Mouse (Mus musculus) activated CD4-positive, CD25-positive, alpha-beta regulatory T cell, adult 9 weeks (primary cell): ENCODE results near the gene Galnt18. TPM values are rescaled to one million over a fixed set of nuclear protein-coding genes. Genes with fewer than 3 reads are reported as not detected.

Experiments
- polyA plus RNA-seq: library from polyadenylated mRNA; unstranded; fragments of 100-300 nt; shearing (Covaris generic); gene quantifications from one replicate; pipeline ENCODE4 v1.2.1, GENCODE M21; 2017

Galnt18 gene
- not detected for polyA plus RNA-seq

GRCm38 (mm10) chr7:111779504-111780242, at the start of gene Galnt18:
Gene Galnt18 (minus strand): TSS chr7:111779977.

Other genes starting within 250 kb of the Galnt18 start
- 45.1 TPM for gene Usp47, start 243.5 kb upstream of the Galnt18 start, polyA plus RNA-seq